Mouse (Mus musculus) bone marrow macrophage, adult 2 months (primary cell): ENCODE data around the gene Art3.

Experiments
- CTCF ChIP-seq: IDR thresholded peaks from 2 replicates; pipeline ENCODE4 v1.5.1; 2012; ENCODE audit warnings: low read depth, mild to moderate bottlenecking, low read length, moderate library complexity
- POLR2A ChIP-seq: IDR thresholded peaks from 2 replicates; pipeline ENCODE4 v1.6.1; 2012; ENCODE audit warnings: mild to moderate bottlenecking, low read depth, low read length, borderline replicate concordance

- no peak for TF ChIP-seq CTCF
- no peak for TF ChIP-seq POLR2A
Measured at GRCm38 (mm10) chr5:92283107-92283506, 48.5 kb upstream of the Art3 start.
